In genomic region chr19:44067323-44068049, GRCm38 (mm10) we compare ENCODE assay signal across 11 mouse cellular contexts. TPM values are rescaled to one million over a fixed set of nuclear protein-coding genes. Genes with fewer than 3 reads are reported as not detected.
A peak's percentile ranks its signal among the peaks of the same experiment; 100 is the strongest.
DNase-seq lines count a peak whose midpoint lies in the region; ATAC-seq lines count a peak whose summit lies in the region.
"Had no signal": no experiment of that assay in that cellular context is flagged by ENCODE, and none has a peak within 500 bp of the region (broad histone marks: within the 10 kb centered on the region; RNA-seq: fewer than 3 reads in every experiment).

No protein-coding gene starts in this region.

- WGBS in embryonic facial prominence, embryonic 14.5 days = 68% methylated on average over 9 of the region's 9 CpGs
- 79% methylated on average over 9 of the region's 9 CpGs for WGBS in embryonic facial prominence, embryonic 10.5 days
- 70% methylated on average over 9 of the region's 9 CpGs for WGBS in intestine, embryonic 16.5 days
- 51% methylated on average over 9 of the region's 9 CpGs for WGBS in liver, embryonic 16.5 days (ENCODE audit: insufficient replicate concordance)

- DNase-seq in embryonic facial prominence, embryonic 14.5 days (ENCODE audit: low spot score) = peak; percentile 48
- DNase-seq in embryonic facial prominence, embryonic 10.5 days (ENCODE audit: low spot score) = no peak
- DNase-seq in 3T3-L1 (ENCODE audit: low read depth, low spot score) = peak; percentile 31
- DNase-seq in cerebellum, adult 11 months = no peak
- DNase-seq in right cerebral cortex, postnatal 4 days = no peak
- DNase-seq in cerebellum, adult 18-20 months = no peak
- DNase-seq: layer of hippocampus, postnatal 36 days had no signal

- no peak overlapping the region for H3K27ac ChIP-seq in embryonic facial prominence, embryonic 14.5 days (replicated peaks; ENCODE audit: low read depth, low read length)
- H3K27ac ChIP-seq in embryonic facial prominence, embryonic 10.5 days (replicated peaks) = no peak overlapping the region
- H3K27ac ChIP-seq in intestine, embryonic 16.5 days (ENCODE audit: low read length) = no peak overlapping the region
- H3K27ac ChIP-seq in liver, embryonic 16.5 days (ENCODE audit: low read length) = no peak overlapping the region
- H3K27ac ChIP-seq: embryonic facial prominence, embryonic 13.5 days had no signal

- H3K27me3 ChIP-seq in embryonic facial prominence, embryonic 14.5 days (replicated peaks; ENCODE audit: control insufficient read depth, insufficient read depth, low read length) = no peaks in the 10 kb centered on the region
- H3K27me3 ChIP-seq in embryonic facial prominence, embryonic 10.5 days (replicated peaks; ENCODE audit: low read depth, poor library complexity, severe bottlenecking) = 0 out of 2 replicates have a peak, but pooled peaks cover 6% of the 10 kb centered on the region
- no peaks in the 10 kb centered on the region for H3K27me3 ChIP-seq in intestine, embryonic 16.5 days (replicated peaks; ENCODE audit: control insufficient read depth, insufficient read depth, low read length)
- H3K27me3 ChIP-seq in liver, embryonic 16.5 days (ENCODE audit: control insufficient read depth, insufficient read depth, low read depth, low read length) = no peaks in the 10 kb centered on the region
- H3K27me3 ChIP-seq: embryonic facial prominence, embryonic 13.5 days had no signal

- peaks cover 11% of the 10 kb centered on the region for H3K36me3 ChIP-seq in embryonic facial prominence, embryonic 14.5 days (ENCODE audit: control insufficient read depth, insufficient read depth, low read length)
- H3K36me3 ChIP-seq in embryonic facial prominence, embryonic 10.5 days (replicated peaks) = peaks cover 23% of the 10 kb centered on the region
- H3K36me3 ChIP-seq in intestine, embryonic 16.5 days (ENCODE audit: control insufficient read depth, insufficient read depth, low read length) = no peaks in the 10 kb centered on the region
- no peaks in the 10 kb centered on the region; the same call in 1 of the 2 replicates for H3K36me3 ChIP-seq in liver, embryonic 16.5 days (ENCODE audit: control insufficient read depth, insufficient read depth)

- 0 out of 2 replicates have a peak overlapping the region, but pooled peaks have one; percentile 4 for H3K9ac ChIP-seq in embryonic facial prominence, embryonic 14.5 days (ENCODE audit: low read depth, low read length)
- no peak overlapping the region for H3K9ac ChIP-seq in intestine, embryonic 16.5 days (ENCODE audit: low read depth, low read length)
- H3K9ac ChIP-seq in liver, embryonic 16.5 days (ENCODE audit: low read depth, low read length) = no peak overlapping the region
- H3K9ac ChIP-seq: embryonic facial prominence, embryonic 13.5 days had no signal

- ATAC-seq in embryonic facial prominence, embryonic 14.5 days (ENCODE audit: low read depth) = no peak
- peak; percentile 69 for ATAC-seq in intestine, embryonic 16.5 days
- no peak for ATAC-seq in liver, embryonic 16.5 days (ENCODE audit: low read depth)

- H3K4me1 ChIP-seq in embryonic facial prominence, embryonic 14.5 days (ENCODE audit: control insufficient read depth, insufficient read depth, low read length) = peaks cover 10% of the 10 kb centered on the region; the same call in 1 of the 2 replicates
- peaks cover 15% of the 10 kb centered on the region for H3K4me1 ChIP-seq in embryonic facial prominence, embryonic 10.5 days
- peaks cover 11% of the 10 kb centered on the region for H3K4me1 ChIP-seq in intestine, embryonic 16.5 days (ENCODE audit: control insufficient read depth, insufficient read depth, low read length)
- peaks cover 7% of the 10 kb centered on the region for H3K4me1 ChIP-seq in liver, embryonic 16.5 days (ENCODE audit: control insufficient read depth, low read depth, low read length)

- H3K9me3 ChIP-seq in embryonic facial prominence, embryonic 14.5 days (ENCODE audit: control insufficient read depth, low read length) = no peaks in the 10 kb centered on the region
- no peaks in the 10 kb centered on the region for H3K9me3 ChIP-seq in embryonic facial prominence, embryonic 10.5 days
- no peaks in the 10 kb centered on the region for H3K9me3 ChIP-seq in intestine, embryonic 16.5 days (ENCODE audit: control insufficient read depth, low read length)
- no peaks in the 10 kb centered on the region for H3K9me3 ChIP-seq in liver, embryonic 16.5 days (replicated peaks; ENCODE audit: control insufficient read depth, low read length)
- H3K9me3 ChIP-seq: embryonic facial prominence, embryonic 13.5 days had no signal

- H3K4me3 ChIP-seq in embryonic facial prominence, embryonic 14.5 days (ENCODE audit: low read depth, low read length) = no peak overlapping the region
- H3K4me3 ChIP-seq in embryonic facial prominence, embryonic 10.5 days = no peak overlapping the region
- no peak overlapping the region for H3K4me3 ChIP-seq in intestine, embryonic 16.5 days (ENCODE audit: low read length)
- peak overlapping the region; percentile 21; the same call in 1 of the 2 replicates for H3K4me3 ChIP-seq in liver, embryonic 16.5 days (ENCODE audit: low read depth, low read length)

- H3K4me2 ChIP-seq in embryonic facial prominence, embryonic 14.5 days (ENCODE audit: low read depth, low read length) = peak overlapping the region; percentile 23; the same call in 1 of the 2 replicates
- 0 out of 2 replicates have a peak overlapping the region, but pooled peaks have one; percentile 77 for H3K4me2 ChIP-seq in intestine, embryonic 16.5 days (ENCODE audit: low read depth, low read length)
- peak overlapping the region; percentile 96 for H3K4me2 ChIP-seq in liver, embryonic 16.5 days (ENCODE audit: low read depth, low read length)

RNA-seq across cellular contexts. Expression of gene Erlin1, which starts 2.1 kb away (rescaled TPM):
- 31.4 and 31.5 TPM in 2 replicates for polyA plus RNA-seq in embryonic facial prominence, embryonic 14.5 days (2014; fragmentation: Nextera tagmentation; extraction: Ambion mirVana)
- polyA plus RNA-seq in embryonic facial prominence, embryonic 10.5 days (2016; fragmentation: Nextera tagmentation; extraction: Ambion mirVana) = 19.7 and 20.5 TPM in 2 replicates
- 43.9 and 45.3 TPM in 2 replicates for polyA plus RNA-seq in intestine, embryonic 16.5 days (2015; fragmentation: Nextera tagmentation; extraction: Ambion mirVana)
- polyA plus RNA-seq in liver, embryonic 16.5 days (2015; fragmentation: Nextera tagmentation; extraction: Ambion mirVana) = 19.2 and 20.2 TPM in 2 replicates

RNA-seq across cellular contexts. Expression of gene Cyp2c23, which starts 38.5 kb away (rescaled TPM):
- polyA plus RNA-seq in embryonic facial prominence, embryonic 14.5 days (2014; fragmentation: Nextera tagmentation; extraction: Ambion mirVana) = not detected in 2 replicates
- polyA plus RNA-seq in embryonic facial prominence, embryonic 10.5 days (2016; fragmentation: Nextera tagmentation; extraction: Ambion mirVana) = not detected in 2 replicates
- 5.9 and 9.0 TPM in 2 replicates for polyA plus RNA-seq in intestine, embryonic 16.5 days (2015; fragmentation: Nextera tagmentation; extraction: Ambion mirVana)
- polyA plus RNA-seq in liver, embryonic 16.5 days (2015; fragmentation: Nextera tagmentation; extraction: Ambion mirVana) = 40.0 and 44.5 TPM in 2 replicates
- polyA plus RNA-seq: embryonic facial prominence, embryonic 13.5 days; heart, embryonic 14.5 days had no signal

RNA-seq across cellular contexts. Expression of gene Chuk, which starts 39.8 kb away (rescaled TPM):
- 32.0 and 37.3 TPM in 2 replicates for polyA plus RNA-seq in embryonic facial prominence, embryonic 14.5 days (2014; fragmentation: Nextera tagmentation; extraction: Ambion mirVana)
- 41.2 and 45.9 TPM in 2 replicates for polyA plus RNA-seq in embryonic facial prominence, embryonic 10.5 days (2016; fragmentation: Nextera tagmentation; extraction: Ambion mirVana)
- polyA plus RNA-seq in intestine, embryonic 16.5 days (2015; fragmentation: Nextera tagmentation; extraction: Ambion mirVana) = 40.0 and 40.2 TPM in 2 replicates
- 19.2 and 19.5 TPM in 2 replicates for polyA plus RNA-seq in liver, embryonic 16.5 days (2015; fragmentation: Nextera tagmentation; extraction: Ambion mirVana)

Comparison
In these comparisons a context has a peak if more than half of its experiments do, and no peak if none do; other contexts are left out.
1. DNase-seq: peak in embryonic facial prominence, embryonic 14.5 days (single experiment) and 3T3-L1 (single experiment); none in embryonic facial prominence, embryonic 10.5 days (single experiment), cerebellum, adult 11 months (single experiment), right cerebral cortex, postnatal 4 days (single experiment) and cerebellum, adult 18-20 months (0 of 2).
2. H3K4me2 ChIP-seq: peak in every context shown above with its lines; median percentile 96 in liver, embryonic 16.5 days; 77 in intestine, embryonic 16.5 days; 23 in embryonic facial prominence, embryonic 14.5 days.